Mouse (Mus musculus): ENCODE results near the gene Cfap300.

The Cfap300 gene

DNA sequence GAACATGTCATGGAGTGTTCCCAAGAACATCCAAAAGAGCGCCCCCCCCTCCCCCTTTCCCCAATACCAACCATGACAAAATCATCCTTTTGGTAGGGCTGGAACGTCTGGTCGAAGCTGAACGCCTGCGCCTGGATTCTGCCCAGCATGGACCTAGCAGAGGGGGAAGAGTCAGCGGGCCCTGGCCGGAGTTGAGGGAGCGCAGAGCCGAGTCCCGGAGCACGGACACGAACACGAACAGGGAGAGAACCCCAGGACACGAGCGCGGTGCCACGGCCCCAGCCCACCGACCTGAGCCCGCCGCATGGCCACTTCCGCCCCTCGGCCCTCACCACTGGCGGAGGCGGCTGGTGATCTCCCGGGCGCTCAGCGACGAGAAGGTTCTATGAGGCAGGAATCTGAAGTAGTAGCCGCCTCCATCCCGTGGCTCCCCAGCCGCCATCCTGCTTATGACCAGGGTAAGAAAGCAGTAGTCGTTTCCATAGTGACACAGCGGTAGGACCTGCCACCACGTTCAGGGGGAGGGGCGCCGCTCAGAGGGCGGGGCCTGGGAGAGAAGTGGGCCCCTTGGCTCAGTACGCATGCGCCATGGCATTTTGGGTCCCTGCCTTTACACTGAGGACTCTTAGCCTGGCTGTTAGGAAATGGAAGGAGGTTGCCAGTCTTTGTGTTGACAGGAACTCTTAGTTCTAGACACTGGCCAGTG is at the start of gene Cfap300:
Gene Cfap300 (minus strand): TSS at position 486 of the 706 bp plus-strand sequence.
- in situ Hi-C loops (cut with MboI; ENCODE audit: low sequenced_read_pairs) = no loop called here

DNA sequence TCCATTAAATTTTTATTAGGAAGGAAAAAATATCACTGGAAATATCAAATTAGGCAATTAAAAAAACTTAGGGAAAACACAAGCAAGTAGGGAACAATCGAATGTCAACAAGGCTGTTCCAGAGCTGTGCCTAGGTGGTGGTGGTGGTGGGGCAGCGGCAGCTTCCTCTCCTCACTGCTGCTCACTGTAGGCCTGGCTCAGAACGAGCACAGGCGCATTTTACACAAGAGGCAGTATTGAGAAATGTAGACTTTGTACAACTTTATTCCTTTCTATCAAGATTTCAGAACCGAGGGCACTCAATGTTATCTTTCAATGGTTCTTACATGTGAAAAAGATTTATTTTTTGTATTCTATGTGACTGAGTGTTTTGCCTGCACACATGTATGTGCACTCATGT is 36.3 kb upstream of the Cfap300 start:
- in situ Hi-C loops (cut with MboI; ENCODE audit: low sequenced_read_pairs) = no loop called here

DNA sequence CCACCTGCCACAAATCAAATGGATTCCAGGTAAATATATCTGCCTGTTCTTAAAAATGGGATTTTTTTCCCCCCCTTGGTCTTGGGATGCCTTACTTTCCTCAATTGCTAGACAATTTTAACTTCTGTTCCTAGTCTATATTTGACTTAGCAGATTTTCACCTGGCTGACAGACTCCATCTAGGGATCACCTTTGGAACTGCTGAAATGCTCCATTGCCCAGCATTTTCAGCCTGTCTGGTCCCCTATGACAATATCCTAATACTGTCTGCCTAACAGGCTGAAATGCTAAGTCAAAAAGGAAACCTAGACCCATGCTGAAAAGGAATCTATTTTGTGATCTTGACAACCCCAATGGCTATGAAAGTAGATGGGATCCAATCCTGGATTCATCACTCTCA is 31.7 kb upstream of the Cfap300 start:
- in situ Hi-C loops (cut with MboI; ENCODE audit: low sequenced_read_pairs) = no loop called here

DNA sequence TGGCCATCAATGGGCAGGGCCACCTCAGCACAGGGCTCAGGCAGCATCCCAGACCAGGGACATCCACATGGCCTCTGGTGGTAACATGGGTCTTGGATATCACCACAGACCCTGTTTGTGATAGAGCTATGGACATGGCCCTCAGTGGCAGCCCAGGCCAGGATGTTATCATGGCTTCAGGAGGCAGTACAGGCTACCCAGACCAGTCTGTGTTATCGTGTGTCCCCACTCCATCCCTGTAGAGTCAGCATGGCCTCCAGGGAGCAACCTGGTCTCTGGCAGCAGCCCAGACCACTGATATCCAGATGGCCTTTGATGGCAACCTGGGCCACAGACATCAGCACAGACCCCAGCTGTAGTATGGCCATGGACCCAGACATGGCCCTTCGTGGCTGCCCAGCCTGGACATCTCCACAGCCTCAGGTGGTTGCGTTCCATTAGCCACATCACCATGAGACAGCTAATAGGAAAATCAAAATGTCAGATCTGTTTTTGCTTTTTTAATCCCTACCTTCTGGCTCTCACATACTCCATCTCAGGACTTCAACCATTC is 30.7 kb upstream of the Cfap300 start:
- in situ Hi-C loops (cut with MboI; ENCODE audit: low sequenced_read_pairs) = no loop called here

DNA sequence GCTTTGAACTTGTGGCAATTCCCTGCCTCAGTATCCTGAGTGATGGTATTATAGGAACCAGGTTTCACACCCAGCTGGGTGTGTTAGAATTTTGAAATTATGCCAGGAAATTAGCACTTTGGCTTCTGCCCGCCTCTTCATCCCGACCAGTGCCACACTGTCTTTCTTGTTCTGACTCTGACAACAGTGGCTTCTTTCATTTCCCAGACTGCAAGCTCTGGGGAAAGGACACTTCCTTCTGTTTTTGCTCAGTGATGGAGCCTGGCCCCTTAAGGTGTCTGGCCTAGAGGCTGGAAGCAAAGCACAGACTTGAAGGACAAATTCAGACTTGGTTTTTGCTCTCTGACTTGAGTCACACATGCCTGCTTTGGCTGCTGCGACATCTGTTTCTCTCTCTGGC is 17.0 kb upstream of the Cfap300 start:
- in situ Hi-C loops (cut with MboI; ENCODE audit: low sequenced_read_pairs) = no loop called here

DNA sequence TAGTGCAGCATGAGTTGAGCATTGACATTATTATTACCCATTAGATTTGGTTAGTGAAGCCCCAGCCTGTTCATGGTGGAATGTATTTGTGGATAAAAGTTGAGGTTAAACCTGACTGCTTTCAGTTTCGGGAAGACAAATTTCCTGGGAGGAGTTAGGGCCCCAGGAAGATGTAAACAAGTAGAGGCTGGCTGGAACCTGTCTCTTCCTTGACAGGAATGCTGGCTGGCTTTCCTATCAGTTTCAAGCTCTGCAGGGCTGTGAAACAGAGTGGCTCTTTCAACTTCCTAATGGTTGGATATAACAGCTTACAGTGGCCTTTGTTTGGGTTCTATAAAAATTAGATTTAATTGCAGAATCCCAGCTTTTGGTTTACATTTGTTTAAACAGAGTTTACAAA is 12.2 kb upstream of the Cfap300 start:
- in situ Hi-C loops (cut with MboI; ENCODE audit: low sequenced_read_pairs) = no loop called here

DNA sequence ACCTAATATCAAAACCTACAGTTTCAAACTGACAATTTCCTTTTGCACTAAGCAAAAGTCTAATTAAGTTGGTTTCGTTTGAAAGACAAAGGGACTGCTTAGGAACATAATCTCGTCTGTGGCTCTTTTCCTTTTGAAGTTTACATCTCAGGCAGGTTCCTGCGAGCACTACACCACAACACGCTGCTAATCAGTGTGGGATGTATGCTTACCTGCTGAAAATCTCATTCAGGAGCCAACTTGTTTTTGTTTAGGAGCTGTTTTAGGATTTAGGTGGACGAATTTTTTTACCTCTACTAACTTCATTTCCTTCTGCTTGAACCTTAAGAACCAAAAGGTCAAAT is 393 bp upstream of the Cfap300 start:
- in situ Hi-C loops (cut with MboI; ENCODE audit: low sequenced_read_pairs) = no loop called here

DNA sequence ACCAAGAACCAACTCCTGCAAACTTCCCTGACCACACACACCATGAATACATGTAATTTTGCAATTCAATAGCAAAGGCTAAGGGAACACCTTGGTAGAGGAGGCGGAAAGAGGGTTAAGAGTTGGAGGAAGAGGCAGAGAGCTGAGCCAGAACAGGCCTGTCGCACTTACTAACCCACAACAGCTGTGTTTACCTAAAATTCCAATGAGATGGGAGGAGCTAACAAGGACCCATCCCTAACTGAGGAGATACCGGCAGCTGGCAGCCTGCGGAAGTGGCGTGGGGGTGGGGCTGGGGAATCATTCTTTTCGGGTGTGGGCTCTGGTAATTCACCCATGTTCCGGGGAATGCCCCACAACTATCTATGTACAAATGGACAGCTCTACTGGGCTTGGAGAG is 7.1 kb downstream of the Cfap300 start:
- in situ Hi-C loops (cut with MboI; ENCODE audit: low sequenced_read_pairs) = no loop called here

DNA sequence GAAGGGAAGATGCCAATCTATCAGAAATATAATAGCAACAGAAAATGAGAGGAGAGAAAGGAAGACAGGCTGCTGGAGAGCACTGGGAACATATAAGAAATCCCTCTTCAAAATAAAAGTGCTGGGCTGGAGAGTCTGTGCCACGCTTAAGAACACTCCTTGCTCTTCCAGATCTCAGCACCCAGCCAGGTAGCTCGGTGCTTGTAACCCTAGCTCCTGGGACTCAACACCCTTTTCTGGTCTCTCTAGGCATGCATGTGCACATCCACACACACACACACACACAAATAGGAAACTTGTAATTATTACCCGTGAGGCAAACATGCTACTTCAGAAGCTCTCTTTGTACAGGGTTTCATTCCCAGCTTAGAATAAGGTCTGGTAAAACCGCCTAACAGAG is 7.5 kb downstream of the Cfap300 start:
- in situ Hi-C loops (cut with MboI; ENCODE audit: low sequenced_read_pairs) = no loop called here

DNA sequence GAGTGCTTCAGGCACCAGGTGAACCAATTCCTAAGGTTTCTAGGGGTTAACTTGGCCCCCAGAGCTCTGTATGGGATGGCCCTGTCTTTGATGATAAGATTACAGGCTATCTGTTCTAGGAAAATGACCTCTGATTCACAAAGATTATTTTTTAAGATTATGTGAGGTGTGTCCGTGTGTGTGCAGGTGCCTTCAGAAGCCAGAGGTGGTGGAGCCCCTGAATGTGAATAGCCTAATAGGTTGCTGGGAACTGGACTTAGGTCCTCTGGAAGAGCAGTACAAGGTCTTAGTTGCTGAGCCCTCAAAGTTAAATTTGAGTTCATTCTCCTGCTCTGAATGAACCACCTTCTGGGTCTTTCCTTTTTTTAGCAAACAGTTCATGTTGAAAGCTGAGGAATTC is 8.5 kb downstream of the Cfap300 start:
- in situ Hi-C loops (cut with MboI; ENCODE audit: low sequenced_read_pairs) = no loop called here

DNA sequence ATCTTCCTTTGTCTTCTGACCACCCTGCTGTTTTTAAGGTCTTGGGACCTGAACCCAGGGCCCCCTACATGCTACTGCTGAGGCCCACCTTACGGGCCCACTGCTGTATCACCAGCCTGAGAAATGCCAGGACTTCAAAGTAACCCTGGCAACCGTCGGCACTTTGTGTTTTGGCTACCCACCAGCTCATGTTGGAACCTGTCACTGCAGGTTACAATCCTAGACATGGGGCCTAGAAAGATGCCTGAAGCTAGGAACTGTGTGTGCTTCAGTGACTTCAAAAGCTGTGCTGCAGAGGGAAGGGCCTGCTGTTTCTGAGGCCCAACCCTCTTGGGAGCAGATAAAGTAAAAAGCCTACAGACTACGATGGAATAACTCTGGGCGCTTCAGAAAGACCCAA is 9.8 kb downstream of the Cfap300 start:
- in situ Hi-C loops (cut with MboI; ENCODE audit: low sequenced_read_pairs) = no loop called here

DNA sequence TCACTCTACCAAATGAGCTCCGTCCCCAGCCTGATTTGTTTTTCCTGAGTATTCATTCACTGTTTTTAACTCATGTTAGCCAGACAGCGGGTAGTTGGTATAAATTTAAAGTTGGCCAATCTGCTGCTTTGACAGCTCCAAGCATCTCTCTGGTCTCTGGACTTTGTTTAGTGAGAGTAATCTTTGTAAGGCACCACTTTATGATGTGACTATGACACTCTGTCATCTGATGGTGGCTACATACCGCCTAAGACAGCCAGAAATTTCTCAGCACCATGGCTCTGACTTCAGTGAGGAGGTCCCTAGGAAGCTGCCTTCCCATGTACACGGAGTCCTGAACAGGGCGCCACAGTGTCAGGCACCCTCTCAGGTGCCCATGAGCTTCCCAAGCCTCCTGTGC is 24.0 kb downstream of the Cfap300 start:
- in situ Hi-C loops (cut with MboI; ENCODE audit: low sequenced_read_pairs) = no loop called here

DNA sequence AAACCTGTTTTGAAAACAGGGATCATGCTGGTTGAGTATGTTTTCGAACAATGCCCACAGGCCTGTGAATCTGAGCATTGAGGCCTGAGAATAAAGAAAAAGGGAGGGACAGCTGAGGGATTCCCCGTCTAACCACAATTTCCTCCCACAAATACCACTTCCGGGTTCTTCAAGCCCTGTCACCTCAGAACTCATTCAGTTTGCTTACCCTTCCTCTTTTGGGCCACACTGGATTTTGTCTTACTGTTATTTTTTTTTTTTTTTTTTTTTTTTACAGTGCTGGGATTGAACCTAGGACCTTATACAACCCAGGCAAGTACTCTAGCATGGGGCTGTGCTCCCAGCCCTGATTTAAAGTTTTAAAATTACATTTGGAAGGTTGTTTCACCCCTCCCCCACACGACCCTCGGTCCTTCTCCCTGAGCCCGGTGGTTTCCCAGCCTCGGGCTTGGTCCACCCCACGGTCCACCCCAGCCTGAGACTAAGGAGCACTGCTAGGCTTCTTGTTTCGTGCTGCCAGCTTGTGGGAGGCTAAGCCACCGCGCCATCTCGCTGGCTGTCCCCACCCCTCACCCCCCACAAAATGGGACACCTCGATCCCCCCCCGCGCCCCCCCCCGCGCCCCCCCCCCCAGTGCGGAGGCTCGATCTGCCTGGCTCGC is 25.2 kb downstream of the Cfap300 start:
- in situ Hi-C loops (cut with MboI; ENCODE audit: low sequenced_read_pairs) = no loop called here

DNA sequence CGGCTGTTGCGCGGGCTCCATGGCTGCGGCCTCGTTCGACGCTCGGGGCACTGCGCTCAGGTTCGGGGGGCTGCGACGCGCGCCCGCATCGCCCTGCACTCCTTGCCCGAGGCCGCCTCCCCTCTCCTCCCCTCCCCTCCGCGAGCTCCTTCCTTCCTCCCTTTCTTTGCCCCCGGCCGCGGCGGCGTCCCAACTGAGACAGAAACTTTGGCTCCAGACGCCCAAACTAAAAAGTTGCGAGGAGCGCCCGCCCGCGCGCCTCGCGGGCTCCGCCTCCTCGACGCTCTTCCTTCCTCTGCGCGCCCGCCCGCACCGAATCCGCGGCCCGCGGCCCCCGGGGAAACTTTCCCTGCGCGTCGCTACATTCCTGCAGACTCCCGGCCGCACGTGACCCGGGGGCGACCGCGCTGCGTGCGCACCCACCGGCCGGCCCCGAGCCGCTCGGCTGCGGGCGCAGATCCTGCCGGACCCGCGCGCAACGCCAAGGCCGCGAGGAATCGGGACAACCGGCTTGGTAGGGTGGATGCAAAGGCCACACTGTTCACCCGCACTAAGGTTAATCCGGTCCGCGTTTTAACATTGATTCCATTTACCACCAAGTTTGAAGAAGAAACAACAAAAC is 38.1 kb downstream of the Cfap300 start, which contains the start of gene Yap1:
Gene Yap1 (minus strand): TSS at position 227 of the 622 bp plus-strand sequence.
- in situ Hi-C loops (cut with MboI; ENCODE audit: low sequenced_read_pairs) = no loop called here

DNA sequence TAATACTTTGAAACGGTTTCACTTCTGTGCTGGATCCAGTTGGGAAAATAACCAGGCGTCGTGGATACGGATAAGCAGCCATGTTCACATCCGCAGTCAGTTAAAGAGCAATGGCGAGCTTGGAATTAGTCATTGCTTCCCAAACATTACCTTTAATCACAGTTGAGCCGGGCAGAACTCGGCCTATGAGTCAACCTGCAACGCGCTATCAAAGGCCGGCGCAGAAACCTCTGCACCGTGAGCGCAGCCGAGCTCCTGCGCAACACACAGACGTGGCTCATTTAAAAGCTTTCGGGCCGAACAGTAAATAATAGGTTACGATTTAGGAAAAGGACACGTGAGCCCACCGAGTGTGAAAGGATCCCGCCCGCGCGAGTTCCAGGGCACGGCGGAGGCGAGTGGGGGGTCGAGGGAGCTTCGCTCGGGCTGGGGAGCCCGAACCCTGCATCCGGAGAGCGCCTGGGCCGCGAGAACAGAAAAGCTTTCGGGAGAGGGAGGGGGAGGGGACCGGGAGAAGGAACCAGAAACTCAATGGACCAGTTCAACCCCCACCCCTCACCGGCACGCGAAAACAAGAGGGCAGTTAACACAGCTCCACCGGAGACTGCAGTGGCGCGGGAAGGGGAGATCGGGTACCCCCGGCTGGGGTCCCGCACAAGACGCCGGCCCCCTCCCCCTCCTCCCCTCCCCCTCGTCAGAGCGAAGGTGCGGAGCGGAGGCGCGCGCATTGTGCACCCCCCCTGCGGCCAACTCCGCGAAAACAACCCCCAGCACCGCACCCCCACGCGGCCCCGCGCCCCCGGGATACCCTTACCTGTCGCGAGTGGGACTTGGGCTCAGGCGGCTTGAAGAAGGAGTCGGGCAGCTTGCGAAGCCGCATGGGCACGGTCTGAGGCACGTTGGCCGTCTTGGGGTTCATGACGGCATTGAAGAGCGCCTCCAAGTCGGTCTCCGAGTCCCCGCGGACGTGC is 39.0 kb downstream of the Cfap300 start:
- in situ Hi-C loops (cut with MboI; ENCODE audit: low sequenced_read_pairs) = no loop called here

DNA sequence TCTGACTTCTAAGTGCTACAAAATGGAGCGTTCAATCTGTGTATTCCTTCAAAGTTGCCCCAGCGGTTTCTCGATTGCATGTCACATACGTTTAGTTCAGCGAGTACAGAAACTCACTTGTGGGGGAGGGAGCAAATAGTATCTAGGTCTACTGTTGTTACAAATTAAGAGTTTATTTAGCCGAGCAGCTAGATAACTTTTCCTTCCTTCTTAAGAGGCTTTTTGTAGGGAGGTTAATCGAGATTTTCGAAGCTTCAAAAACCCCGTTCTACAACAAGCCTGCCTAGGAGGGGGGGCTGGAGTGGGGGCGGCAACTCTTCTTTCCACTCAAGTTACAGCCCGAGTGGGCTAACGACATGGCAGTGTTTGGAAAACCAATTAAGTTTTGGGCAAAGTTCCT is 39.8 kb downstream of the Cfap300 start:
- in situ Hi-C loops (cut with MboI; ENCODE audit: low sequenced_read_pairs) = no loop called here

DNA sequence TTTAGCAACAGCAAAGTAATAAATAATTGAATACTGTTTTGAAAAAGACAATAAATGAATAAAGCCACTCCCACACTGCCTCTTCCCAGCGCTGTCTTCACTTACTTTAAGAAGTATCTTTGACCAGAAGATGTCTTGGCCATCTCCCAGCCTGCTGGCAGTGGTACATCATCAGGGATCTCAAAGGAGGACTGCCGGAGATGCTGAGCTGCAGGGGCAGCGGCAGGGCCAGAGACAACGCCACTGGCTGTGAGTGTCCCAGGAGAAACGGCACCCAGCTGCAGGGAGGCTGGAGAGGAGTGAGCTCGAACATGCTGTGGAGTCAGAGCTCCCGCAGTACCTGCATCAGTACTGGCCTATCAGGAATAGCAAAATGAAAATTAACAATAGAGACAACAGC is 41.3 kb downstream of the Cfap300 start:
- in situ Hi-C loops (cut with MboI; ENCODE audit: low sequenced_read_pairs) = no loop called here

DNA sequence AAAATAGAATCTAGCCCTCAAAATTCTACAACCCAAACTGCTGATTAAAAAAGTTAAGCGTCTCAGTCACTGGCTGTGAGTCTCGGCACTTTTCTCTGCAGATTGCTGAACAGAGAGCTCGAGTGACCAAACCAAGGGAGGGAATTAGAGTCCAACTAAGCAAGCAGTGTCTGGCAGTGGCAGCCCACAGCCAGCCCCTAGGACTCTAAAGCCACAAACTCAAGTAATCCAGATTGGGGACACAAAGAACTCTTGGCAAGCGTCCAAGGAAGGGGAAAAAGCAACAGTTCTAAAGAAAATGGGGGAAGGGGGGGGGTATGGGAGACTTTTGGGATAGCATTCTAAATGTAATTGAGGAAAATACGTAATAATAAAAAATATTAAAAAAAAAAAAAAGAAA is 48.3 kb downstream of the Cfap300 start:
- in situ Hi-C loops (cut with MboI; ENCODE audit: low sequenced_read_pairs) = no loop called here

DNA sequence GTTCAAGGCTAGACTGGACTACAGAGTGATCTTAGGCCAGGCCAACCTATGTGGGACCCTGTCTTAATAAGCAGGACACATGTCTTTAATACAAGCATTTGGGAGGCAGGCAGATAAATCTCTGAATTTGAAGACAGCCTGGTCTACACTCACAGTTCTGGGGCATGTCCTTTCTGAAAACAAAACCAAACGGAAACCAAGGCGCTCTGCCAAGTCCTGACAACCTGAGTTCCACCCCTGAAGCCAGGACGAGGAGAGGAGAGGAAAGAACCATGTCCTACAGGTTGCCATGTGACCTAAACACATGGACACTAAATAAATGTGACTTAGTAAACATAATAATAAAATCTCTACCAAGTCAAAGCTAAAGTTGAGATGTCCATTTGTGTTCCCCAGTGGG is 50.0 kb downstream of the Cfap300 start:
- in situ Hi-C loops (cut with MboI; ENCODE audit: low sequenced_read_pairs) = no loop called here

DNA sequence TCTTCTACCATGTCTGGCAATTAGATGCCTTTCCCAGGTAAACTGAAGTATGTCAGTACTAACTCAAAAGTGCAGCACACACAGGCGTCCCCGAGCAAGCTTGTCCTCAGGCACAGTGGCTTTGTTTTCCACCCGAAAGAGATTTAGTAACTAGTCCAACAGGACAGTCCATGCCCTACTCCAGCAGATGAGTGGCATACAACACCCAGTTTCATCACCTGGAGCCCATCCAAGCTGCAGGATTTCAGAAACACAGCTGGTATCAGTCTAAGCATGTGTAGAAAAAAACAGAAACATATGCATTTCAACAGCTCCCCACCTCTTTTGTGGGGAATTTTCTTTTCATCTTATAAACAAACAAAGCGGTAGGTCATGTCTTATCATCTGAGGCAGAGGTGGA is 51.7 kb downstream of the Cfap300 start:
- in situ Hi-C loops (cut with MboI; ENCODE audit: low sequenced_read_pairs) = no loop called here

DNA sequence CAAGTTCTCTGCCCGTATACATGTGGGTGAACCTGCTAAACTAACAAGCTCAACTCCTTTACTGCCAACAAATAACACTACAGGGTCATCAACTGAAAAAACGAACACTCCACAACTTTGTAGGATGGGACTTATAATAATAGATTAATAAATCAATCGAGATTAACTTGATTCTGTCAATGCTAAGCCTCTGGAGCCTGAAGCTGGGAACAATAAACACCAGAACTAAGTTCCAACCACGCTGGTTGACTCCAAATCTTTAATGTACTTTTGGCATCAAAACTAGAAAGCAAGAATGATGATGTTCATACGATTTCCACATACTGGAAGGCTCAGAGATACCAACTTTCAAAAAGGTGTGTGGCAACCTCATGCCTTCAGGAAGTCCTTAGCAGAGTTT is 55.5 kb downstream of the Cfap300 start:
- in situ Hi-C loops (cut with MboI; ENCODE audit: low sequenced_read_pairs) = no loop called here

Measured in CH12F3 (cell line).